Mouse (Mus musculus) lung, postnatal 4 days (tissue): ENCODE results near the gene Kxd1.

Experiments used
- DNase-seq, 2 experiments: peaks; one replicate each; pipeline ENCODE4 v3.0.0; 2021

The Kxd1 gene

GRCm38 (mm10) chr8:70546412-70546811 lies 18.7 kb upstream of the Kxd1 start:
- DNase-seq = peak in 1 of 2 experiments; percentile 22

GRCm38 (mm10) chr8:70544200-70544687 lies 16.5 kb upstream of the Kxd1 start:
- peak; percentile 75 to 83 for DNase-seq

- no peak for DNase-seq
Measured at GRCm38 (mm10) chr8:70541081-70541480, 13.3 kb upstream of the Kxd1 start.

- DNase-seq = no peak
Measured at GRCm38 (mm10) chr8:70540507-70541071, 12.8 kb upstream of the Kxd1 start.

GRCm38 (mm10) chr8:70540013-70540506 lies 12.3 kb upstream of the Kxd1 start:
- peak in 1 of 2 experiments; percentile 21 for DNase-seq

GRCm38 (mm10) chr8:70539077-70539813 lies 11.5 kb upstream of the Kxd1 start, which contains the start of gene Ell:
Gene Ell (plus strand): TSS chr8:70539457.
- DNase-seq = peak; percentile 100

GRCm38 (mm10) chr8:70538633-70539076 lies 10.9 kb upstream of the Kxd1 start:
- DNase-seq = peak; percentile 99 to 100

- DNase-seq = peak; percentile 84 to 90
Measured at GRCm38 (mm10) chr8:70538024-70538579, 10.3 kb upstream of the Kxd1 start.

- DNase-seq = no peak
Measured at GRCm38 (mm10) chr8:70535701-70536100, 7.9 kb upstream of the Kxd1 start.

- DNase-seq = peak; percentile 37 to 74
Measured at GRCm38 (mm10) chr8:70535221-70535620, 7.5 kb upstream of the Kxd1 start.

- DNase-seq = no peak
Measured at GRCm38 (mm10) chr8:70534281-70534680, 6.5 kb upstream of the Kxd1 start.

- no peak for DNase-seq
Measured at GRCm38 (mm10) chr8:70530314-70530713, 2.6 kb upstream of the Kxd1 start.

GRCm38 (mm10) chr8:70529741-70530161 lies 2.0 kb upstream of the Kxd1 start:
- no peak for DNase-seq

GRCm38 (mm10) chr8:70529299-70529698 lies 1.5 kb upstream of the Kxd1 start:
- peak in 1 of 2 experiments; percentile 28 for DNase-seq

- no peak for DNase-seq
Measured at GRCm38 (mm10) chr8:70528182-70528797, 534 bp upstream of the Kxd1 start.

GRCm38 (mm10) chr8:70527111-70527511 lies 645 bp downstream of the Kxd1 start:
- no peak for DNase-seq

- peak; percentile 96 to 97 for DNase-seq
Measured at GRCm38 (mm10) chr8:70522592-70523403, 5.0 kb downstream of the Kxd1 start.

- no peak for DNase-seq
Measured at GRCm38 (mm10) chr8:70519606-70520005, 8.2 kb downstream of the Kxd1 start.

- no peak for DNase-seq
Measured at GRCm38 (mm10) chr8:70519043-70519442, 8.7 kb downstream of the Kxd1 start.

GRCm38 (mm10) chr8:70517940-70518643 lies 9.7 kb downstream of the Kxd1 start:
- no peak for DNase-seq

- peak in 1 of 2 experiments; percentile 40 for DNase-seq
Measured at GRCm38 (mm10) chr8:70513441-70513840, 14.3 kb downstream of the Kxd1 start.
